Mouse (Mus musculus) small intestine, adult 2 months (tissue): ENCODE measurements around the gene Mapkapk2. TPM values are rescaled to one million over a fixed set of nuclear protein-coding genes. Genes with fewer than 3 reads are reported as not detected.
A peak's percentile ranks its signal among the peaks of the same experiment; 100 is the strongest.

Source experiments
- H3K27ac ChIP-seq: fragments of 200-500 bp; 2 replicates; pipeline ENCODE4 v1.5.1; 2012; ENCODE audit warnings: low read depth, low read length, control low read depth, inconsistent platforms; ENCODE audit not compliant: insufficient read depth
- H3K27me3 ChIP-seq: fragments of 200-500 bp; 2 replicates; pipeline ENCODE4 v1.6.1; 2012; ENCODE audit warnings: mild to moderate bottlenecking, moderate library complexity, low read length, inconsistent platforms; ENCODE audit not compliant: control insufficient read depth, insufficient read depth
- H3K36me3 ChIP-seq: fragments of 200-500 bp; 2 replicates; pipeline ENCODE4 v1.6.1; 2012; ENCODE audit warnings: mild to moderate bottlenecking, low read length, control low read depth, inconsistent platforms; ENCODE audit not compliant: control insufficient read depth, insufficient read depth
- H3K4me1 ChIP-seq: fragments of 200-500 bp; 2 replicates; pipeline ENCODE4 v1.6.1; 2012; ENCODE audit warnings: low read length, inconsistent platforms, mixed read lengths; ENCODE audit not compliant: control insufficient read depth, insufficient read depth, insufficient read length
- H3K4me3 ChIP-seq: fragments of 200-500 bp; 2 replicates; pipeline ENCODE4 v1.5.1; 2012; ENCODE audit warnings: low read depth, mild to moderate bottlenecking, control low read depth, inconsistent platforms, low read length, moderate library complexity
- CTCF ChIP-seq: fragments of 200-500 bp; IDR thresholded peaks from 2 replicates; pipeline ENCODE4 v1.5.1; 2012; ENCODE audit warnings: low read depth, mild to moderate bottlenecking, control low read depth, inconsistent platforms, low read length, moderate library complexity, mixed read lengths; ENCODE audit not compliant: insufficient replicate concordance, insufficient read length; ENCODE audit errors: extremely low read depth
- POLR2A ChIP-seq: fragments of 200-500 bp; IDR thresholded peaks from 2 replicates; pipeline ENCODE4 v1.6.1; 2012; ENCODE audit warnings: low read depth, mild to moderate bottlenecking, control low read depth, inconsistent platforms, low read length, moderate library complexity
- WGBS: fragments of 180-500 bp; shearing (Covaris S2); methylation state at CpG from one replicate; pipeline ENCODE4 v1.1.7; 2018; 5-methylcytosine and 5-hydroxymethylcytosine counted together
- polyA plus RNA-seq: library from polyadenylated mRNA; depleted of rRNA; stranded (reverse); fragments of >200 nt; gene quantifications from 2 replicates; pipeline ENCODE4 v1.2.3, GENCODE M21; 2012

Mapkapk2 gene
- polyA plus RNA-seq, 1 experiment = 61.0 TPM

DNA sequence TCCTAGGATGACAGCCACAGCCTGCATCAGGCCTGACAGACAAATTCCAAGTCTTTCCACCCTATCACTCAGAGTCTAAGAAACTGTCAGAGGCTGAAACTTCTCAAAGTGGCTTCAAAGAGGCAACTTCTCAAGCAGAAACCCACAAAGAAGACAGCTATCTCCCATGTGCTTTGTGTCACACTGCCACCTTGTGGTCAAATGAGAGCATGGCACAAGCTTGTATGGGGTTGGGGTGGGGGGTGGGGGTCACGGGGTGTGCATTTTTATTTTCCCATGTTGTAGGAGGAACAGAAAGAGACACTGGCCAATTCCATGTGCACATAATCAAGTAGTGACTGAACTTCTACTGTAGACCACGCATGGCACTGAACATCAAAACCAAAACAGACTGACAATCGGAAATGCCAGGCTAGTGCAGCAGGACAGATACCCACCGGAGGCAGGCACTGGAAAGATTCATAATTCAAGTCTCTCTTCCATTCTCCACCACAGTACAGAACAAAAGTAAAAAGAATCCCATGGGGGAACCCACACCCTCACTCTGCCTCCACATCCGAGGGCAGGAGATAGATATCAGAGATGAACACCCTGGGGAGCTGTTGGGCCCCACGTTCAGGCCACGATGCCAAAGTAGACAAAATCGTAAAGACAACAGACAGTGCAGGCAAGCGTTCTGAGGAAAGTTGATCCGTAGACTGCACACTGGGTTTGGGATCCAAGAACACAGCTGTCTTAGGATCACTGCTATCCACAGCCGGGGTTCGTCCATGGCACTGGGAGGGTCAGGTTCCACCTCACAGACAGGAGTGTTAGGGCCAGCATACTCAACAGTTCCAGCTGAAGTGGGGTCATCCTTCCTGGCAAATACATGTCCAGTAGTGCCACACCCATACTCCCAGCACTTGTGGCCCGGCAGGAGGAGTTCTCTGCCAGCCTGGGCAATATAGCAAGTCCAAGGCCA, 37.1 kb downstream of the Mapkapk2 start:
- Histone ChIP-seq H3K27ac (no peak overlapping the region), H3K27me3 (no peaks in the 10 kb centered on the region), H3K4me1 (peaks cover 5% of the 10 kb centered on the region; the same call in 1 of the 2 replicates), H3K4me3 (no peak overlapping the region), H3K36me3 (peaks cover 18% of the 10 kb centered on the region)
- 52% methylated on average over 13 of the region's 13 CpGs for WGBS
- TF ChIP-seq POLR2A (no peak), CTCF (peak; percentile 85; the same call in 1 of the 2 replicates)

DNA sequence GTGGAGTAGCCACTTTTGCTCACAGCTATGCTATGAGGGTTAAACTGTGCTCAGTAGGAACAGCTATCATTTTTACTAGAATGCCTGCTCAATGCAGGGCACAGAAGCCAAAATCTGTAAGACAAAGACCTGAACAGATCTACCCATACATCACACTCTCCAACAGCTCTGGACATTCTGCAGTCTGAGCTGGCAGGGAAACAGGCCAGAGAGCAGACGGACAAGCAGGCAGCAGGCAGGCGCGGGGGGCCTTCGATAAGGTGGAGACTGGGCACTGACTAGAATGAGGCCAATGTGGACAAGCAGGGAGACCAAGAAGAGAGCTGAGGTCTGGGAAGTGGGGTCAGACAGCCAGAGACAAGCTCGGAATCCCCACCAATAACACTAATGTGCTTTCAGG, 37.8 kb downstream of the Mapkapk2 start:
- no peak overlapping the region for H3K4me3 ChIP-seq
- no peak overlapping the region for H3K27ac ChIP-seq
- H3K27me3 ChIP-seq = no peaks in the 10 kb centered on the region
- peaks cover 25% of the 10 kb centered on the region for H3K36me3 ChIP-seq
- WGBS = 91% methylated on average over 5 of the region's 5 CpGs
- H3K4me1 ChIP-seq = peaks cover 5% of the 10 kb centered on the region; the same call in 1 of the 2 replicates
- TF ChIP-seq CTCF (no peak), POLR2A (no peak)

DNA sequence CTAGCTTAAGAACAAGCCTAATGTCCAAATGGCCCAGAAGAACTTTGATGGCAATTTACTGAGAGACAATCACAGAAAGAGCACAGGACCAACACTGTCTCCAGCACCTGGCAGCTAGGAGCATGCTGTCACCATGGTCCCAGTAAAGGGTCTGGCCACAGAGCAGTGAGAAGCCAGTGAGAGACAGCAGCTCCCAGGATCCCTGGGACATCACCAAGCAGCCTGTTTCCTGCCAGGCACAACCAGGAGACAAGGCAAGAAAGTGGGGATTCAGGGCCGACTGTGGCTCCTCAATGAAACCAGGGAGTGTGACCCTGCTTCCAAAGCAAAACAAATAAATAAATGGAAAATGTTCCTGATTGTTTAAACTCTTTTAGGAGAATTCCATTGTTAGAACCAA, 38.2 kb downstream of the Mapkapk2 start:
- Histone ChIP-seq H3K27me3 (no peaks in the 10 kb centered on the region), H3K27ac (no peak overlapping the region), H3K4me3 (no peak overlapping the region), H3K36me3 (peaks cover 29% of the 10 kb centered on the region), H3K4me1 (peaks cover 5% of the 10 kb centered on the region; the same call in 1 of the 2 replicates)
- TF ChIP-seq POLR2A = no peak
- TF ChIP-seq CTCF = no peak
- WGBS = 77% methylated on average over 1 of the region's 1 CpGs

DNA sequence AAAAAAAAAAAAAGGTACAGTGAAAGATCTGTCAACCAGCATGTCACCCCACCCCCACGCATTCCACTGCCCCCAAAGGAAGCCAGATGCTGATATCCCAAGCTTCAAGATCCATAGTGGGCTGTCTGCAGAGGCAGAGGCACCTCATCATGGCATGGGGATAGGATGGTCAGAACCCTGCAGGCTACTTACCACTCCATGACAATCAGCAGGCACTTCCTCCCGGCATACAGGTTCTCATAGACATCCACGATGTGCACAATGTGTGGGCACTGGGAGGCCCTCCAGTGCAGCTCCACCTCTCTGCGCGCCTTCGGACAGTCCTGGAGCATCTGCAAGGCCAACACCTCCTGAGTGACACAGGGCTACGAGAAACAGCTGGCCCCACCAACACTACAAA, 39.2 kb downstream of the Mapkapk2 start:
- no peak overlapping the region for H3K4me3 ChIP-seq
- no peaks in the 10 kb centered on the region for H3K27me3 ChIP-seq
- peaks cover 37% of the 10 kb centered on the region for H3K36me3 ChIP-seq
- H3K4me1 ChIP-seq = peaks cover 2% of the 10 kb centered on the region; the same call in 1 of the 2 replicates
- WGBS = 88% methylated on average over 7 of the region's 7 CpGs
- TF ChIP-seq CTCF (no peak), POLR2A (no peak)
- H3K27ac ChIP-seq = no peak overlapping the region

DNA sequence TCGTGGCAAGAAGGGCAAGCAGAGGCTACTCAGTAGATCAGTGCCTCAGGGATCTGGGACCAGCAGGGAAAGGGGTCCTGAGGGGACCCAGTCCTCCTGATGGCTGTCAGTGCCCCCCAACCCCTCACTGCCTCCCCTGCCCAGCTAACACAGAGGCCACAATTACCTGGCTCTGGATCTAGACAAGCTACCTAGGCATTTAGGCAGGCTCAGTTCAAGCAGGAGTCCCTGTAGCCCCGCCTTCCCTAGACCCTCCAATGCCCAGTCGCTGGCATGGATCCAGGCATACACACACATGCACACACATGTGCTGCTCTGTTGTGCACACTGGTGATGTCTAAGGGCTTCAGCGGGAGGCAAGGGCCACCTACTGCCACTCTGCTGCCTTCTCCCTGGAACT, 43.4 kb downstream of the Mapkapk2 start:
- peaks cover 9% of the 10 kb centered on the region; the same call in 1 of the 2 replicates for H3K4me1 ChIP-seq
- no peak overlapping the region for H3K27ac ChIP-seq
- H3K4me3 ChIP-seq = no peak overlapping the region
- no peak for TF ChIP-seq POLR2A
- TF ChIP-seq CTCF = no peak
- WGBS = 84% methylated on average over 4 of the region's 4 CpGs
- peaks cover 37% of the 10 kb centered on the region for H3K36me3 ChIP-seq
- H3K27me3 ChIP-seq = no peaks in the 10 kb centered on the region

- Histone ChIP-seq H3K36me3 (peaks cover 37% of the 10 kb centered on the region), H3K4me3 (no peak overlapping the region), H3K27me3 (no peaks in the 10 kb centered on the region), H3K4me1 (peaks cover 9% of the 10 kb centered on the region; the same call in 1 of the 2 replicates), H3K27ac (no peak overlapping the region)
- no peak for TF ChIP-seq CTCF
- TF ChIP-seq POLR2A = no peak
- WGBS = 68% methylated on average over 4 of the region's 4 CpGs
Observed at GRCm38 (mm10) chr1:131053656-131054055, 44.0 kb downstream of the Mapkapk2 start.

DNA sequence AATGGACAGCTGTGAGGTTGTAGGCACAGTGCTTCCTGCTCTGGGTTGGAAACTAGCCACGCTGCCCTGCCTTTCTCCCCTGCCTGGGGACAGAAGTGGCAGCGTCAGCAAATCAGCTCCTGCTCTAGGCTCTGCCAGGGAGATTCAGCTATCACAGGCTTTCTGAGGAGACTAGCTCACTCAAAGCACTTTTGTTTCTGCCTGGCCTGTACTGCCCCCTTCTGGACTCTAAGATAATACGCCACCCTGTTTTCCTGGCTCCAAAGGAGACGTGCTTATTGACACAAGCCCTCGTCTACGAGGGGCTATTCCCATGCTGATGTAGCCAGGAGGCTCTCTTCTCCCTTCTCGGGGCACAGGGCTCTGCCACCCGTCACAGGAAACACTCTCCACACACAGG, 44.4 kb downstream of the Mapkapk2 start:
- no peak overlapping the region for H3K27ac ChIP-seq
- TF ChIP-seq CTCF (peak; percentile 63; the same call in 1 of the 2 replicates), POLR2A (no peak)
- H3K4me3 ChIP-seq = no peak overlapping the region
- H3K36me3 ChIP-seq = peaks cover 37% of the 10 kb centered on the region
- WGBS = 13% methylated on average over 8 of the region's 8 CpGs
- H3K4me1 ChIP-seq = peaks cover 12% of the 10 kb centered on the region; the same call in 1 of the 2 replicates
- no peaks in the 10 kb centered on the region for H3K27me3 ChIP-seq
